Mouse (Mus musculus) liver, embryonic 15.5 days (tissue): ENCODE results near the gene Cenpt. TPM values are rescaled to one million over a fixed set of nuclear protein-coding genes. Genes with fewer than 3 reads are reported as not detected.

Experiments
- ATAC-seq: fragments of 200-750 bp; cut with Nextera tagmentation; 2 replicates; pipeline ENCODE4 v1.8.0; 2017; ENCODE audit warnings: moderate number of reproducible peaks, mild to moderate bottlenecking, moderate library complexity; ENCODE audit not compliant: insufficient read depth
- H3K27ac ChIP-seq: fragments of 300-500 bp; sonication (generic); replicated peaks from 2 replicates; pipeline ENCODE4 v1.5.1; 2015; ENCODE audit warnings: mild to moderate bottlenecking, inconsistent platforms
- H3K27me3 ChIP-seq: fragments of 300-500 bp; sonication (generic); 2 replicates; pipeline ENCODE4 v1.6.1; 2015; ENCODE audit warnings: mild to moderate bottlenecking, inconsistent platforms
- H3K36me3 ChIP-seq: fragments of 300-500 bp; sonication (generic); replicated peaks from 2 replicates; pipeline ENCODE4 v1.6.1; 2015; ENCODE audit warnings: moderate library complexity, mild to moderate bottlenecking, inconsistent platforms
- H3K4me1 ChIP-seq: fragments of 300-500 bp; sonication (generic); replicated peaks from 2 replicates; pipeline ENCODE4 v1.6.1; 2015; ENCODE audit warnings: inconsistent platforms
- H3K4me2 ChIP-seq: fragments of 300-500 bp; sonication (generic); 2 replicates; pipeline ENCODE4 v1.6.1; 2015; ENCODE audit warnings: moderate library complexity, mild to moderate bottlenecking, inconsistent platforms
- H3K4me3 ChIP-seq: fragments of 300-500 bp; sonication (generic); replicated peaks from 2 replicates; pipeline ENCODE4 v1.5.1; 2015; ENCODE audit warnings: mild to moderate bottlenecking, inconsistent platforms
- H3K9ac ChIP-seq: fragments of 300-500 bp; sonication (generic); 2 replicates; pipeline ENCODE4 v1.6.1; 2015; ENCODE audit warnings: moderate library complexity, mild to moderate bottlenecking, inconsistent platforms
- H3K9me3 ChIP-seq: fragments of 300-500 bp; sonication (generic); replicated peaks from 2 replicates; pipeline ENCODE4 v1.6.1; 2016; ENCODE audit warnings: inconsistent platforms
- WGBS: fragments of 180-500 bp; shearing (Covaris S2); methylation state at CpG from one replicate; pipeline ENCODE4 v1.1.7; 2015; ENCODE audit warnings: mixed read lengths; ENCODE audit not compliant: insufficient replicate concordance; 5-methylcytosine and 5-hydroxymethylcytosine counted together
- polyA plus RNA-seq: library from polyadenylated mRNA; unstranded; fragments of >200 nt; fragmentation: Nextera tagmentation; extraction: Ambion mirVana; gene quantifications from 2 replicates; pipeline ENCODE4 v1.2.1, GENCODE M21; 2015

Gene Cenpt
- polyA plus RNA-seq, 1 experiment from 2014 or later, result 22.7 TPM

- Histone ChIP-seq H3K9ac (no peak overlapping the region), H3K4me2 (no peak overlapping the region), H3K4me3 (no peak overlapping the region), H3K27ac (peak overlapping the region; percentile 75), H3K36me3 (peaks cover 86% of the 10 kb centered on the region), H3K4me1 (peaks cover 87% of the 10 kb centered on the region), H3K27me3 (no peaks in the 10 kb centered on the region), H3K9me3 (no peaks in the 10 kb centered on the region)
- ATAC-seq, result no peak
- WGBS, result 84% methylated on average over 3 of the region's 3 CpGs
Observed at GRCm38 (mm10) chr8:105805346-105805745, 47.7 kb downstream of the Cenpt start.

- H3K9ac ChIP-seq, result no peak overlapping the region
- no peaks in the 10 kb centered on the region for H3K9me3 ChIP-seq
- ATAC-seq, result no peak
- H3K27ac ChIP-seq, result peak overlapping the region; percentile 75
- no peak overlapping the region for H3K4me3 ChIP-seq
- no peak overlapping the region for H3K4me2 ChIP-seq
- peaks cover 90% of the 10 kb centered on the region for H3K4me1 ChIP-seq
- peaks cover 89% of the 10 kb centered on the region for H3K36me3 ChIP-seq
- H3K27me3 ChIP-seq, result no peaks in the 10 kb centered on the region
- WGBS, result 83% methylated on average over 7 of the region's 7 CpGs
Observed at GRCm38 (mm10) chr8:105804797-105805196, 48.3 kb downstream of the Cenpt start.

- H3K4me3 ChIP-seq, result peak overlapping the region; percentile 41
- H3K9ac ChIP-seq, result peak overlapping the region; percentile 52
- 29% methylated on average over 6 of the region's 6 CpGs for WGBS
- peak; percentile 93 for ATAC-seq
- no peaks in the 10 kb centered on the region for H3K9me3 ChIP-seq
- peaks cover 83% of the 10 kb centered on the region for H3K36me3 ChIP-seq
- H3K4me1 ChIP-seq, result peaks cover 87% of the 10 kb centered on the region
- H3K27me3 ChIP-seq, result no peaks in the 10 kb centered on the region
- H3K4me2 ChIP-seq, result peak overlapping the region; percentile 67
- peak overlapping the region; percentile 99 for H3K27ac ChIP-seq
Observed at GRCm38 (mm10) chr8:105801153-105801904, 51.7 kb downstream of the Cenpt start.

- WGBS, result 26% methylated on average over 8 of the region's 8 CpGs
Observed at GRCm38 (mm10) chr8:105799091-105799812, 53.8 kb downstream of the Cenpt start.

GRCm38 (mm10) chr8:105798408-105798807 is 54.7 kb downstream of the Cenpt start:
- peak overlapping the region; percentile 99 for H3K27ac ChIP-seq
- no peak for ATAC-seq
- no peaks in the 10 kb centered on the region for H3K27me3 ChIP-seq
- peak overlapping the region; percentile 55 for H3K9ac ChIP-seq
- H3K4me1 ChIP-seq, result peaks cover 92% of the 10 kb centered on the region
- H3K4me3 ChIP-seq, result no peak overlapping the region
- no peaks in the 10 kb centered on the region for H3K9me3 ChIP-seq
- peak overlapping the region; percentile 67 for H3K4me2 ChIP-seq
- H3K36me3 ChIP-seq, result peaks cover 85% of the 10 kb centered on the region
- 88% methylated on average over 5 of the region's 5 CpGs for WGBS

More at GRCm38 (mm10) chr8:105799091-105799812, 53.8 kb downstream of the Cenpt start:
- H3K36me3 ChIP-seq, result peaks cover 83% of the 10 kb centered on the region
- H3K9ac ChIP-seq, result peak overlapping the region; percentile 55
- H3K9me3 ChIP-seq, result no peaks in the 10 kb centered on the region
- ATAC-seq, result peak; percentile 35
- no peaks in the 10 kb centered on the region for H3K27me3 ChIP-seq
- H3K4me1 ChIP-seq, result peaks cover 89% of the 10 kb centered on the region
- H3K4me3 ChIP-seq, result peak overlapping the region; percentile 39
- H3K27ac ChIP-seq, result peak overlapping the region; percentile 99
- peak overlapping the region; percentile 67 for H3K4me2 ChIP-seq

- Histone ChIP-seq H3K27ac (peak overlapping the region; percentile 24; the same call in 1 of the 2 replicates), H3K9me3 (no peaks in the 10 kb centered on the region), H3K27me3 (no peaks in the 10 kb centered on the region), H3K4me1 (peaks cover 83% of the 10 kb centered on the region), H3K4me3 (no peak overlapping the region), H3K36me3 (peaks cover 93% of the 10 kb centered on the region), H3K9ac (no peak overlapping the region), H3K4me2 (no peak overlapping the region)
- WGBS, result 83% methylated on average over 1 of the region's 1 CpGs
- no peak for ATAC-seq
Observed at GRCm38 (mm10) chr8:105795785-105796184, 57.3 kb downstream of the Cenpt start.

Other genes starting within 250 kb of the Cenpt start
- gene Ripor1, start 248.0 kb downstream of the Cenpt start, polyA plus RNA-seq, result 7.1 and 7.2 TPM in 2 replicates
- 62.0 and 63.5 TPM in 2 replicates for gene Ctcf, start 216.7 kb downstream of the Cenpt start, polyA plus RNA-seq
- gene Agrp, start 215.9 kb downstream of the Cenpt start, polyA plus RNA-seq, result 0.18 TPM in 1 of 2 replicates, not detected in the other
- 0.35 and 0.74 TPM in 2 replicates for gene Carmil2, start 167.0 kb downstream of the Cenpt start, polyA plus RNA-seq
- 22.4 and 23.6 TPM in 2 replicates for gene Acd, start 152.2 kb downstream of the Cenpt start, polyA plus RNA-seq
- gene Pard6a, start 152.1 kb downstream of the Cenpt start, polyA plus RNA-seq, result 6.1 and 6.3 TPM in 2 replicates
- not detected in 2 replicates for gene 4933405L10Rik, start 145.6 kb downstream of the Cenpt start, polyA plus RNA-seq
- 4.4 and 5.2 TPM in 2 replicates for gene Enkd1, start 145.1 kb downstream of the Cenpt start, polyA plus RNA-seq
- 1.8 and 2.3 TPM in 2 replicates for gene Gfod2, start 94.6 kb downstream of the Cenpt start, polyA plus RNA-seq
- gene Ranbp10, start 25.9 kb downstream of the Cenpt start, polyA plus RNA-seq, result 45.0 and 52.2 TPM in 2 replicates
- 0.07 and 0.22 TPM in 2 replicates for gene Tsnaxip1, start 25.5 kb downstream of the Cenpt start, polyA plus RNA-seq
- 31.5 and 32.2 TPM in 2 replicates for gene Thap11, start 1.9 kb upstream of the Cenpt start, polyA plus RNA-seq
- gene Nutf2, start 7.3 kb upstream of the Cenpt start, polyA plus RNA-seq, result 85.2 and 94.1 TPM in 2 replicates
- gene Edc4, start 27.6 kb upstream of the Cenpt start, polyA plus RNA-seq, result 15.3 and 15.5 TPM in 2 replicates
- gene Nrn1l, start 40.3 kb upstream of the Cenpt start, polyA plus RNA-seq, result not detected in 2 replicates
- 10.3 and 12.5 TPM in 2 replicates for gene Pskh1, start 47.2 kb upstream of the Cenpt start, polyA plus RNA-seq
- 0.20 and 0.36 TPM in 2 replicates for gene Ctrl, start 80.6 kb upstream of the Cenpt start, polyA plus RNA-seq
- gene Psmb10, start 85.2 kb upstream of the Cenpt start, polyA plus RNA-seq, result 45.0 and 47.9 TPM in 2 replicates
- gene Lcat, start 90.1 kb upstream of the Cenpt start, polyA plus RNA-seq, result 70.8 and 85.2 TPM in 2 replicates
- gene Slc12a4, start 112.8 kb upstream of the Cenpt start, polyA plus RNA-seq, result 10.6 and 11.9 TPM in 2 replicates
- not detected in 2 replicates for gene Dpep3, start 126.2 kb upstream of the Cenpt start, polyA plus RNA-seq
- 10.5 and 12.0 TPM in 2 replicates for gene Dus2, start 138.1 kb upstream of the Cenpt start, polyA plus RNA-seq
- not detected in 2 replicates for gene Dpep2nb, start 152.7 kb upstream of the Cenpt start, polyA plus RNA-seq
- gene Ddx28, start 158.6 kb upstream of the Cenpt start, polyA plus RNA-seq, result 9.8 and 10.0 TPM in 2 replicates
- 2.6 and 3.0 TPM in 2 replicates for gene Nfatc3, start 205.6 kb upstream of the Cenpt start, polyA plus RNA-seq